Mouse (Mus musculus) stomach, postnatal 0 days (tissue): ENCODE measurements at regions not wholly inside any gene's neighbourhood (a gene's known extent, or its start where the extent isn't known, plus 50 kb on each side); places are given as distances from the start of the nearest gene placed in this dataset.

Experiments used
- CTCF ChIP-seq: IDR thresholded peaks from 2 replicates; pipeline ENCODE4 v1.5.1; 2016; ENCODE audit warnings: antibody characterized with exemption, low read depth, mild to moderate bottlenecking, moderate library complexity
- EP300 ChIP-seq: optimal IDR thresholded peaks from 2 replicates; pipeline ENCODE3; 2016; ENCODE audit warnings: antibody characterized with exemption

GRCm38 (mm10) chr16:73716301-73716700, 695.3 kb downstream of the Robo2 start:
- TF ChIP-seq CTCF (no peak), EP300 (no peak)
